Mouse (Mus musculus) heart, postnatal 0 days (tissue): ENCODE data around the gene Rpp14.

Experiments used
- CTCF ChIP-seq: IDR thresholded peaks from 2 replicates; pipeline ENCODE4 v1.5.1; 2016; ENCODE audit warnings: antibody characterized with exemption, control low read depth, low read depth
- EP300 ChIP-seq: IDR thresholded peaks from 2 replicates; pipeline ENCODE4 v1.6.1; 2016; ENCODE audit warnings: antibody characterized with exemption, low read depth

DNA sequence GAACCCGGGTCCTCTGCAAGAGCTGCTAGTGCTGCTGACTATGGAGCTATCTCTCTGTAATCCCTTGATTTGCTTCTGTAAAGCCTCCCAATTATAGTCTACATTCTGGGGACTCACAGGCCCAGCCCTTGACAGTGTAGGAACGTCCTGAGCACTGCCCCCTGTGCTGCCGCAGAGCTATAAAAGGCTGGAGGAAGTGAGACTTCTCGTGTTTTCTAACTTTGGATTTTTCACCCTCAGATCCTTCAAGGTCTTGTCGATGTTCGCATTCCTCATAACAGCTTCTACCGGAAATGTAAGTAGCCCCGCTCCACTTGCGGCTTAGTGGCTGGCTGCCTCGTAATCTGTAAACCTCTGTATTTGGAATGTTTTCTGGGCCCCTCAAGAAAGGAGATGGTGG lies 30.8 kb upstream of the Rpp14 start:
- no peak for TF ChIP-seq CTCF
- TF ChIP-seq EP300, result no peak
